Mouse (Mus musculus) forebrain, embryonic 12.5 days (tissue): ENCODE measurements at regions not wholly inside any gene's neighbourhood (a gene's known extent, or its start where the extent isn't known, plus 50 kb on each side); places are given as distances from the start of the nearest gene placed in this dataset.

Experiments used
- ATAC-seq: fragments of 200-750 bp; cut with Nextera tagmentation; 2 replicates; pipeline ENCODE4 v1.8.0; 2017; ENCODE audit warnings: moderate TSS enrichment; ENCODE audit not compliant: low FRiP score
- H3K27ac ChIP-seq: fragments of 300-500 bp; sonication (generic); 2 replicates; pipeline ENCODE4 v1.5.1; 2016; ENCODE audit warnings: mild to moderate bottlenecking
- H3K27me3 ChIP-seq: fragments of 300-500 bp; sonication (generic); 2 replicates; pipeline ENCODE4 v1.6.1; 2016; ENCODE audit warnings: mild to moderate bottlenecking
- H3K36me3 ChIP-seq: fragments of 300-500 bp; sonication (generic); replicated peaks from 2 replicates; pipeline ENCODE4 v1.6.1; 2016; ENCODE audit warnings: mild to moderate bottlenecking
- H3K4me1 ChIP-seq: fragments of 300-500 bp; sonication (generic); 2 replicates; pipeline ENCODE4 v1.6.1; 2016
- H3K4me2 ChIP-seq: fragments of 300-500 bp; sonication (generic); 2 replicates; pipeline ENCODE4 v1.6.1; 2016; ENCODE audit warnings: mild to moderate bottlenecking, moderate library complexity
- H3K4me3 ChIP-seq: fragments of 300-500 bp; sonication (generic); replicated peaks from 2 replicates; pipeline ENCODE4 v1.5.1; 2016; ENCODE audit warnings: mild to moderate bottlenecking
- H3K9ac ChIP-seq: fragments of 300-500 bp; sonication (generic); 2 replicates; pipeline ENCODE4 v1.6.1; 2016; ENCODE audit warnings: mild to moderate bottlenecking
- H3K9me3 ChIP-seq: fragments of 300-500 bp; sonication (generic); 2 replicates; pipeline ENCODE4 v1.6.1; 2016
- WGBS: fragments of 180-500 bp; shearing (Covaris S2); methylation state at CpG from one replicate; pipeline ENCODE4 v1.1.7; 2016; 5-methylcytosine and 5-hydroxymethylcytosine counted together

GRCm38 (mm10) chr7:73616971-73617906 lies 75.6 kb upstream of the Chd2 start:
- peak; percentile 16; the same call in 1 of the 2 replicates for ATAC-seq

GRCm38 (mm10) chr7:73616015-73616414 lies 74.4 kb upstream of the Chd2 start:
- peak overlapping the region; percentile 91 for H3K9ac ChIP-seq
- H3K27ac ChIP-seq: peak overlapping the region; percentile 100
- H3K27me3 ChIP-seq: no peaks in the 10 kb centered on the region
- peak overlapping the region; percentile 70 for H3K4me2 ChIP-seq
- no peaks in the 10 kb centered on the region for H3K36me3 ChIP-seq
- no peaks in the 10 kb centered on the region for H3K9me3 ChIP-seq
- 20% methylated on average over 11 of the region's 11 CpGs for WGBS
- no peak overlapping the region; the same call in 1 of the 2 replicates for H3K4me3 ChIP-seq
- peaks cover 29% of the 10 kb centered on the region for H3K4me1 ChIP-seq
- no peak for ATAC-seq

More at GRCm38 (mm10) chr7:73616971-73617906, 75.6 kb upstream of the Chd2 start:
- Histone ChIP-seq H3K4me1 (peaks cover 29% of the 10 kb centered on the region), H3K27me3 (no peaks in the 10 kb centered on the region), H3K9me3 (no peaks in the 10 kb centered on the region), H3K4me3 (peak overlapping the region; percentile 65), H3K36me3 (no peaks in the 10 kb centered on the region), H3K27ac (peak overlapping the region; percentile 100), H3K9ac (peak overlapping the region; percentile 91), H3K4me2 (peak overlapping the region; percentile 70)
- 2% methylated on average over 21 of the region's 21 CpGs for WGBS

GRCm38 (mm10) chr7:73614840-73615555 lies 73.4 kb upstream of the Chd2 start:
- no peak overlapping the region for H3K4me2 ChIP-seq
- H3K27me3 ChIP-seq: no peaks in the 10 kb centered on the region
- no peak overlapping the region for H3K9ac ChIP-seq
- no peaks in the 10 kb centered on the region for H3K9me3 ChIP-seq
- H3K36me3 ChIP-seq: no peaks in the 10 kb centered on the region
- H3K4me3 ChIP-seq: no peak overlapping the region
- H3K4me1 ChIP-seq: peaks cover 29% of the 10 kb centered on the region
- WGBS: 60% methylated on average over 8 of the region's 8 CpGs
- no peak for ATAC-seq
- peak overlapping the region; percentile 69 for H3K27ac ChIP-seq

DNA sequence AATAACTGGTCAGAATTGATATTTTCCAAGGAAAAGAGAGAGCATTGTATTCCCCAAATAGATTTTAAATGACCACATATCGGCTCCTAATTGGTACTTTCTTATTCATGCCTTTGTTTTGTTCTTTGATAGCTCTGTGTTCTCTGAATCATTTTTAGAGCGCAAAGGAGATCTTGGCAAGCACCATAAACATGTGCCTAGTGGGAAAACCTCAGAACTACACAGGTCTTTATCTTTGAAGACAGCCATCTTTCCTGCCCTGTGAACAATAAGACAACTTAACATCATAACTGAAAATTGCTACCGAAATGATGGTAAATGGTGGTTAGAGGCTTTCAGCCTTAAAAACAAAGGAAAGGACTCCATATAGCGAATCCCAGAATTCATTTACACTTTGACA lies 72.7 kb upstream of the Chd2 start:
- no peaks in the 10 kb centered on the region for H3K9me3 ChIP-seq
- H3K27me3 ChIP-seq: no peaks in the 10 kb centered on the region
- peak overlapping the region; percentile 69 for H3K27ac ChIP-seq
- H3K4me1 ChIP-seq: peaks cover 29% of the 10 kb centered on the region
- H3K4me3 ChIP-seq: no peak overlapping the region
- H3K4me2 ChIP-seq: no peak overlapping the region
- H3K36me3 ChIP-seq: no peaks in the 10 kb centered on the region
- ATAC-seq: no peak
- no peak overlapping the region for H3K9ac ChIP-seq
- 78% methylated on average over 4 of the region's 4 CpGs for WGBS

DNA sequence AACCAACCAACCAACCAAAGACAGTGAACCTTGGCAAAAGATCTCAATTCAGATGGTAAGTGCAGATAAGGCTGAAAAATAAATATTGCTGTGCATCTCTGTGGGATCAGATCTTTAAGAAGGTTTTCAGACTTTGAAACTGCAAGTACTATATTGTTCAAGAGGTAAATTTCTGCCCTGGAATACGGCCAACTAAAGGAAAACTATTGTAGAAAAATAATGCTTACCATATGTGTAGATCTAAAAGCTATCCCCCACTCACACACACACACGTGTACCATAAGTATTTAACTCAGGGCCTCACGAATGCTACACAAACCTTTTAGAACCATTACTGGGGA lies 71.1 kb upstream of the Chd2 start:
- 79% methylated on average over 3 of the region's 3 CpGs for WGBS
- H3K9ac ChIP-seq: no peak overlapping the region
- H3K4me2 ChIP-seq: no peak overlapping the region
- no peaks in the 10 kb centered on the region for H3K36me3 ChIP-seq
- H3K4me3 ChIP-seq: no peak overlapping the region
- H3K27me3 ChIP-seq: no peaks in the 10 kb centered on the region
- 0 out of 2 replicates have a peak overlapping the region, but pooled peaks have one; percentile 51 for H3K27ac ChIP-seq
- no peak for ATAC-seq
- H3K4me1 ChIP-seq: peaks cover 39% of the 10 kb centered on the region
- H3K9me3 ChIP-seq: no peaks in the 10 kb centered on the region

- Histone ChIP-seq H3K4me3 (no peak overlapping the region), H3K27me3 (no peaks in the 10 kb centered on the region), H3K9me3 (no peaks in the 10 kb centered on the region), H3K27ac (no peak overlapping the region), H3K4me1 (peaks cover 38% of the 10 kb centered on the region), H3K4me2 (no peak overlapping the region), H3K9ac (no peak overlapping the region), H3K36me3 (no peaks in the 10 kb centered on the region)
- WGBS: 93% methylated on average over 12 of the region's 12 CpGs
- ATAC-seq: no peak
Observed at GRCm38 (mm10) chr7:73611866-73612751, 70.5 kb upstream of the Chd2 start.

DNA sequence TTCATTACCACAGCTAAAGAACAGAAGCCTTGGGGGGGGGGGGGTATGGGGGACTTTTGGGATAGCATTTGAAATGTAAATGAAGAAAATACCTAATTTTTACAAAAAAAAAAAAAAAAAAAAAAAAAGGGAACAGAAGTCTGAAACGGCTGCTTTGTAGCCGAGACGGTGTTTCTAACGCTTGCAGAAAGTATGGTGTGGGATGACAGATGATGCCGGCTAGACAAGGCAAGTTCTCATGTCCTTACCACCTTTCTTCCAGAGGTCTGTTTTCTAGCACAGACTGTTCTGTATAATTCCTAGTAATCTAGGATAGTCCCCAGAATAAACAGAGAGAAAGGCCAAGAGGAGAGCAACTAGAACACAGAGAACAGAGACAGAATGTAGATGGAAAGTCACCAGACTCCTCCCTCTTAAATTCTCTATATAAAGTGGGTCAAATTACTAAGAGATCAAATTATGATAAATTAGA lies 67.2 kb upstream of the Chd2 start:
- H3K27ac ChIP-seq: peak overlapping the region; percentile 95
- H3K4me2 ChIP-seq: peak overlapping the region; percentile 25
- WGBS: 32% methylated on average over 5 of the region's 5 CpGs
- H3K9ac ChIP-seq: 0 out of 2 replicates have a peak overlapping the region, but pooled peaks have one; percentile 33
- no peak for ATAC-seq
- peaks cover 22% of the 10 kb centered on the region for H3K4me1 ChIP-seq
- H3K36me3 ChIP-seq: no peaks in the 10 kb centered on the region
- H3K27me3 ChIP-seq: no peaks in the 10 kb centered on the region
- H3K4me3 ChIP-seq: no peak overlapping the region
- no peaks in the 10 kb centered on the region for H3K9me3 ChIP-seq

DNA sequence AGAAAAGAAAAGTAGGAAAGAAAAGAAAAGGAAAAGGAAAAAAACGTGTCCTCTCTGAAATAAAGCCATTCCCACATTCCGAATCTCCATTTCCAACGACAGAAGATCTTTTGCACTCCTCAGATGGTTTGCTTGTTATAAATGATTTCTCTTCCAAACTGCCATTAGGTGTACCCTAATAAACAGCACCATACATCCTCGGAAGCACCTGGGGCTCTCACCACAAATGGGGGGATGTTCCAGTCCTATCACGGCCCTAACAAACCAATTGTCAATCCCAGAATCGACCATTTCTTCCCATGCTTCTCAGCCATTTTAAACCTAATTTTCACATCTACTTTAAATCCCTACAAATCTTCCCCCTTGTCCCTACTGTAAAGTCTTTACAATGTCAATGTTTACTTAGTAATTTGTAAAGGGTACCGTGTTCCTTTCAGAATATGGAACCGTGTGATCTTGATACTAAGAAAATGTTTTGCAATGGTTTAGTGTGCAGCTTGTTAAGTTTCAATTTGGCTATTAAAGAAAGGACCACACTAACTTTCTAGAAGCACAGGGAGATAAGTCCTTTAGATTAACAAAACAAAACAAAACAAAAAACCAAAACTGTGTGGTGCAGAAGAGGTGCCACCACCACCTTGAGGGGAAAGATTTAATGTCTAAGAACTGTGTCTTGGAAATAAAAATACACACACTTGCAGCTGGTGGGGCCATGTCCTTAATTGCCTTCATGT lies 66.6 kb upstream of the Chd2 start:
- H3K4me3 ChIP-seq: peak overlapping the region; percentile 13
- H3K27me3 ChIP-seq: no peaks in the 10 kb centered on the region
- no peaks in the 10 kb centered on the region for H3K36me3 ChIP-seq
- peak overlapping the region; percentile 62 for H3K4me2 ChIP-seq
- no peaks in the 10 kb centered on the region for H3K9me3 ChIP-seq
- H3K4me1 ChIP-seq: peaks cover 22% of the 10 kb centered on the region
- WGBS: 26% methylated on average over 8 of the region's 8 CpGs
- peak overlapping the region; percentile 51; the same call in 1 of the 2 replicates for H3K9ac ChIP-seq
- no peak for ATAC-seq
- peak overlapping the region; percentile 95 for H3K27ac ChIP-seq

DNA sequence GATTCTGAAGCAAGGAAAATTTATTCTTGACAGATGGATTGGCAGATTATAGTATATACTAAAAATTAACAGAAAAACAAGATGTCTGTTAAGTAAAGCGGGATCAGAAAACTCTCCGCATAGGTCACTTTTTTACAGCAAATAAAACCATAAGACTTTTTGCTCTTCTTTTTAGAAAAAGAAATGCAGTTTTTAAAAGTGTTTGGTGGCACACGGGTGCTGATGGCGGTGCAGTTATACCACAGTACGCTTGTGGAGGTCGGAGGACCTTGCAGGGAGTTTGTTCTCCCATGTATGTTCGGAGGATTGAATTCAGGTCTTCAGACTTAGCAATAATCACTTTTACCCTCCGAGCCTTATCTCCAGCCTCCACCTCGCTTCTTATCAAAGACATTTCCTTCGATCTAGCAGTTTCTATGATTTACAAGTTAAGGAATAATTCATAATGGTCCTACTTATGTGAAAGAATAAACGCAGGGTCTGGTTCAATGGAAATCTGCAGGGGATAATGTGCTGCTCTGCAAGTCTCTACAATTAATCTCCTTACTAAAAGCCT lies 65.9 kb upstream of the Chd2 start:
- 11% methylated on average over 11 of the region's 11 CpGs for WGBS
- peak overlapping the region; percentile 51 for H3K9ac ChIP-seq
- peak; percentile 42; the same call in 1 of the 2 replicates for ATAC-seq

DNA sequence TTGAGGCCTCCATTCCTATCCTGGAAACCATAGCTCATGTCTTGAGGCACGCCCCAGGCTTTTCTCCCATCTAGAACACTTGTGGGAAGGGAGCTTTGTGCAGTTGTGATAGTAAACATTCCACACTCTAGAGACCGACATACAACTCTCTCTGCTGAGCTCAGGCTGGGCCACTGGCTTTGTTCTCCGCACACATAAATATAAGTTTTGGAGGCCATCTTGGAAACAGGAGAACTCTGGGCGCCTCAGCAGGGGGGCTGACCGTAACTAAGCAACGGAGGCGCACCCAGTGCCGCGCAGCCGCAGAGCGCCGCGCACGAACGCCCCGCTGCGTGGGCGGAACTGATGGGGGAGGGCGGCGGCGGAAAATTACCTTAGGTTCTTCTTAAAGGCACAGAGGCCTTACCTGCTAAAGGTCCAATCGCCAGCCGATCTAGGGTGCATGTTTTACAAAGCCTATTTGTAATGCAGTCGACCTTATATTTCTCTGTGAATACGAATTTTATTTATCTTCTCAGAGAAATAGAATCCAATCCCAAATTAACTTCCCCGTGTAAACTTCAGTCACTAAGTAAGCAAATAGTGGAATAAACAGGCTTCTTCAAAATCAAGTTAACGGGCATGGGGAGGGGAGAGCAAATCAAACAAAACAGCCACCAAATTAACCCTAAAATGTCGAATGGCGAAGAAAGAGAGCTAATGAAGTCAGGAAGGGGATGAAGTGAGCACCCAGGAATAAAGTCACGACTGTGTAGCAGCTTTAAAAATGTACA lies 65.2 kb upstream of the Chd2 start:
- Histone ChIP-seq H3K36me3 (no peaks in the 10 kb centered on the region), H3K4me1 (peaks cover 22% of the 10 kb centered on the region), H3K27ac (peak overlapping the region; percentile 95), H3K4me3 (peak overlapping the region; percentile 29), H3K9ac (peak overlapping the region; percentile 51), H3K4me2 (peak overlapping the region; percentile 62), H3K9me3 (no peaks in the 10 kb centered on the region), H3K27me3 (no peaks in the 10 kb centered on the region)
- WGBS: 2% methylated on average over 30 of the region's 30 CpGs
- ATAC-seq: peak; percentile 94

More for the DNA sequence above, 65.9 kb upstream of the Chd2 start:
- Histone ChIP-seq H3K36me3 (no peaks in the 10 kb centered on the region), H3K4me3 (peak overlapping the region; percentile 29), H3K4me1 (peaks cover 22% of the 10 kb centered on the region), H3K27ac (peak overlapping the region; percentile 95), H3K9me3 (no peaks in the 10 kb centered on the region), H3K27me3 (no peaks in the 10 kb centered on the region), H3K4me2 (peak overlapping the region; percentile 62)
